Mouse (Mus musculus): ENCODE measurements around the gene Phactr4. TPM values are rescaled to one million over a fixed set of nuclear protein-coding genes. Genes with fewer than 3 reads are reported as not detected.

The Phactr4 gene
- polyA plus RNA-seq, 1 experiment from 2014 or later, result 20.8 TPM

GRCm38 (mm10) chr4:132365450-132366060, 56.7 kb downstream of the Phactr4 start:
- Histone ChIP-seq H3K4me1 (replicated peaks; ENCODE audit: control insufficient read depth, insufficient read depth, low read length) (peaks cover 4% of the 10 kb centered on the region; the same call in 1 of the 2 replicates), H3K4me3 (ENCODE audit: low read length) (no peak overlapping the region), H3K36me3 (ENCODE audit: control insufficient read depth, insufficient read depth, low read length) (peaks cover 44% of the 10 kb centered on the region), H3K9me3 (ENCODE audit: control insufficient read depth, low read length) (no peaks in the 10 kb centered on the region), H3K27ac (ENCODE audit: low read length) (peak overlapping the region; percentile 87), H3K9ac (ENCODE audit: low read length) (no peak overlapping the region), H3K27me3 (ENCODE audit: control insufficient read depth, insufficient read depth, low read depth, low read length) (no peaks in the 10 kb centered on the region), H3K4me2 (ENCODE audit: low read depth, low read length) (no peak overlapping the region)
- WGBS, result 52% methylated on average over 13 of the region's 13 CpGs
- peak; percentile 95 for ATAC-seq (ENCODE audit: low read depth)

GRCm38 (mm10) chr4:132363487-132363886, 58.8 kb downstream of the Phactr4 start:
- no peak overlapping the region for H3K9ac ChIP-seq (ENCODE audit: low read length)
- H3K4me2 ChIP-seq (ENCODE audit: low read depth, low read length), result no peak overlapping the region
- H3K4me3 ChIP-seq (ENCODE audit: low read length), result no peak overlapping the region
- H3K36me3 ChIP-seq (ENCODE audit: control insufficient read depth, insufficient read depth, low read length), result peaks cover 44% of the 10 kb centered on the region
- H3K4me1 ChIP-seq (replicated peaks; ENCODE audit: control insufficient read depth, insufficient read depth, low read length), result peaks cover 4% of the 10 kb centered on the region; the same call in 1 of the 2 replicates
- ATAC-seq (ENCODE audit: low read depth), result no peak
- H3K27me3 ChIP-seq (ENCODE audit: control insufficient read depth, insufficient read depth, low read depth, low read length), result no peaks in the 10 kb centered on the region
- no peak overlapping the region for H3K27ac ChIP-seq (ENCODE audit: low read length)
- no peaks in the 10 kb centered on the region for H3K9me3 ChIP-seq (ENCODE audit: control insufficient read depth, low read length)
- 94% methylated on average over 11 of the region's 11 CpGs for WGBS

GRCm38 (mm10) chr4:132359510-132359909, 62.8 kb downstream of the Phactr4 start:
- Histone ChIP-seq H3K4me3 (ENCODE audit: low read length) (no peak overlapping the region), H3K36me3 (ENCODE audit: control insufficient read depth, insufficient read depth, low read length) (peaks cover 34% of the 10 kb centered on the region), H3K27me3 (ENCODE audit: control insufficient read depth, insufficient read depth, low read depth, low read length) (no peaks in the 10 kb centered on the region), H3K4me2 (ENCODE audit: low read depth, low read length) (no peak overlapping the region), H3K9me3 (ENCODE audit: control insufficient read depth, low read length) (no peaks in the 10 kb centered on the region), H3K27ac (ENCODE audit: low read length) (no peak overlapping the region), H3K4me1 (replicated peaks; ENCODE audit: control insufficient read depth, insufficient read depth, low read length) (no peaks in the 10 kb centered on the region), H3K9ac (ENCODE audit: low read length) (no peak overlapping the region)
- no peak for ATAC-seq (ENCODE audit: low read depth)
- 89% methylated on average over 4 of the region's 4 CpGs for WGBS

GRCm38 (mm10) chr4:132356170-132356569, 66.1 kb downstream of the Phactr4 start:
- H3K4me3 ChIP-seq (ENCODE audit: low read length), result no peak overlapping the region
- H3K9ac ChIP-seq (ENCODE audit: low read length), result no peak overlapping the region
- H3K4me1 ChIP-seq (replicated peaks; ENCODE audit: control insufficient read depth, insufficient read depth, low read length), result peaks cover 9% of the 10 kb centered on the region; the same call in 1 of the 2 replicates
- WGBS, result 46% methylated on average over 12 of the region's 12 CpGs
- H3K4me2 ChIP-seq (ENCODE audit: low read depth, low read length), result no peak overlapping the region
- no peaks in the 10 kb centered on the region for H3K9me3 ChIP-seq (ENCODE audit: control insufficient read depth, low read length)
- H3K27ac ChIP-seq (ENCODE audit: low read length), result no peak overlapping the region
- H3K36me3 ChIP-seq (ENCODE audit: control insufficient read depth, insufficient read depth, low read length), result peaks cover 23% of the 10 kb centered on the region
- no peak for ATAC-seq (ENCODE audit: low read depth)
- no peaks in the 10 kb centered on the region for H3K27me3 ChIP-seq (ENCODE audit: control insufficient read depth, insufficient read depth, low read depth, low read length)

GRCm38 (mm10) chr4:132355403-132355802, 66.9 kb downstream of the Phactr4 start:
- Histone ChIP-seq H3K9me3 (ENCODE audit: control insufficient read depth, low read length) (no peaks in the 10 kb centered on the region), H3K4me3 (ENCODE audit: low read length) (no peak overlapping the region), H3K4me2 (ENCODE audit: low read depth, low read length) (no peak overlapping the region), H3K27ac (ENCODE audit: low read length) (no peak overlapping the region), H3K36me3 (ENCODE audit: control insufficient read depth, insufficient read depth, low read length) (peaks cover 28% of the 10 kb centered on the region), H3K9ac (ENCODE audit: low read length) (no peak overlapping the region), H3K27me3 (ENCODE audit: control insufficient read depth, insufficient read depth, low read depth, low read length) (no peaks in the 10 kb centered on the region), H3K4me1 (replicated peaks; ENCODE audit: control insufficient read depth, insufficient read depth, low read length) (peaks cover 10% of the 10 kb centered on the region; the same call in 1 of the 2 replicates)
- ATAC-seq (ENCODE audit: low read depth), result no peak
- WGBS, result 78% methylated on average over 3 of the region's 3 CpGs

GRCm38 (mm10) chr4:132354571-132354970, 67.7 kb downstream of the Phactr4 start:
- 86% methylated on average over 4 of the region's 4 CpGs for WGBS
- Histone ChIP-seq H3K9me3 (ENCODE audit: control insufficient read depth, low read length) (no peaks in the 10 kb centered on the region), H3K4me1 (replicated peaks; ENCODE audit: control insufficient read depth, insufficient read depth, low read length) (peaks cover 10% of the 10 kb centered on the region; the same call in 1 of the 2 replicates), H3K9ac (ENCODE audit: low read length) (no peak overlapping the region), H3K4me3 (ENCODE audit: low read length) (no peak overlapping the region), H3K27ac (ENCODE audit: low read length) (no peak overlapping the region), H3K27me3 (ENCODE audit: control insufficient read depth, insufficient read depth, low read depth, low read length) (no peaks in the 10 kb centered on the region), H3K36me3 (ENCODE audit: control insufficient read depth, insufficient read depth, low read length) (peaks cover 25% of the 10 kb centered on the region), H3K4me2 (ENCODE audit: low read depth, low read length) (no peak overlapping the region)
- ATAC-seq (ENCODE audit: low read depth), result no peak

GRCm38 (mm10) chr4:132353481-132353885, 68.8 kb downstream of the Phactr4 start, which contains the start of gene Rcc1:
TSS of gene Rcc1 (minus strand) at chr4:132353605.
- H3K9ac ChIP-seq (ENCODE audit: low read length), result peak within 1 kb of the TSS; percentile 94
- H3K9me3 ChIP-seq (ENCODE audit: control insufficient read depth, low read length), result no peaks in the 10 kb centered on the region
- peak within 1 kb of the TSS; percentile 97 for H3K27ac ChIP-seq (ENCODE audit: low read length)
- peak within 1 kb of the TSS; percentile 92 for H3K4me3 ChIP-seq (ENCODE audit: low read length)
- H3K36me3 ChIP-seq (ENCODE audit: control insufficient read depth, insufficient read depth, low read length), result peaks cover 21% of the 10 kb centered on the region
- peak; percentile 94 for ATAC-seq (ENCODE audit: low read depth)
- peaks cover 10% of the 10 kb centered on the region; the same call in 1 of the 2 replicates for H3K4me1 ChIP-seq (replicated peaks; ENCODE audit: control insufficient read depth, insufficient read depth, low read length)
- under 1% methylated on average over 31 of the region's 31 CpGs for WGBS
- H3K27me3 ChIP-seq (ENCODE audit: control insufficient read depth, insufficient read depth, low read depth, low read length), result no peaks in the 10 kb centered on the region
- H3K4me2 ChIP-seq (ENCODE audit: low read depth, low read length), result peak within 1 kb of the TSS; percentile 78

- under 1% methylated on average over 14 of the region's 14 CpGs for WGBS
- H3K27ac ChIP-seq (ENCODE audit: low read length), result peak overlapping the region; percentile 97
- peak; percentile 21; the same call in 1 of the 2 replicates for ATAC-seq (ENCODE audit: low read depth)
Measured at GRCm38 (mm10) chr4:132352739-132353138, 69.5 kb downstream of the Phactr4 start.

GRCm38 (mm10) chr4:132351401-132351800, 70.9 kb downstream of the Phactr4 start:
- Histone ChIP-seq H3K36me3 (ENCODE audit: control insufficient read depth, insufficient read depth, low read length) (peaks cover 9% of the 10 kb centered on the region; the same call in 1 of the 2 replicates), H3K9ac (ENCODE audit: low read length) (peak overlapping the region; percentile 94; the same call in 1 of the 2 replicates), H3K4me1 (replicated peaks; ENCODE audit: control insufficient read depth, insufficient read depth, low read length) (peaks cover 10% of the 10 kb centered on the region; the same call in 1 of the 2 replicates), H3K27ac (ENCODE audit: low read length) (no peak overlapping the region), H3K9me3 (ENCODE audit: control insufficient read depth, low read length) (no peaks in the 10 kb centered on the region), H3K27me3 (ENCODE audit: control insufficient read depth, insufficient read depth, low read depth, low read length) (no peaks in the 10 kb centered on the region), H3K4me3 (ENCODE audit: low read length) (peak overlapping the region; percentile 92), H3K4me2 (ENCODE audit: low read depth, low read length) (peak overlapping the region; percentile 78)
- 35% methylated on average over 1 of the region's 1 CpGs for WGBS
- no peak for ATAC-seq (ENCODE audit: low read depth)

More at GRCm38 (mm10) chr4:132352739-132353138, 69.5 kb downstream of the Phactr4 start:
- Histone ChIP-seq H3K4me2 (ENCODE audit: low read depth, low read length) (peak overlapping the region; percentile 78), H3K4me1 (replicated peaks; ENCODE audit: control insufficient read depth, insufficient read depth, low read length) (peaks cover 10% of the 10 kb centered on the region; the same call in 1 of the 2 replicates), H3K4me3 (ENCODE audit: low read length) (peak overlapping the region; percentile 92), H3K9me3 (ENCODE audit: control insufficient read depth, low read length) (no peaks in the 10 kb centered on the region), H3K36me3 (ENCODE audit: control insufficient read depth, insufficient read depth, low read length) (peaks cover 17% of the 10 kb centered on the region), H3K9ac (ENCODE audit: low read length) (peak overlapping the region; percentile 94), H3K27me3 (ENCODE audit: control insufficient read depth, insufficient read depth, low read depth, low read length) (no peaks in the 10 kb centered on the region)

All from lung, embryonic 16.5 days (tissue).